Mouse (Mus musculus): ENCODE data around the gene Cnot10. TPM values are rescaled to one million over a fixed set of nuclear protein-coding genes. Genes with fewer than 3 reads are reported as not detected.

Gene Cnot10
- polyA plus RNA-seq, 1 experiment: 61.0 TPM

DNA sequence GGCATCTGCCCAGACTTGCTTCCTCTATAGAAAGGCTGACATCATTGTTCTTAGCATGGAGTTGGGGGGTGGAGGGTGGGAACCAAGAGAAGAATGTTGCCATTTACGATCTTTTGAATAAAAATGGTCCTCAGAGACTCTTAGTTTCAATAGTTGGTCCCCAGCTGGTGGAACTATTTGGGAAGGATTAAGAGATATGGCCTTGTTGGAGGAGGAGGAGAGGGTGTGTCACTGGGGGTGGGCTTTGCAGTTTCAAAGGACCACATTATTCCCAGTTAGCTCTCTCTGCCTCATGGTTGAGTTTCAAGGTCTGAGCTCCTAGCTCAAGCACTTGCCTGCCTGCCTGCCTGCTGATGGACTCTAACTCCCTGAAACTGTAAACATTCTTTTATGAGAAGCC is 32.0 kb upstream of the Cnot10 start:
- Histone ChIP-seq H3K9ac (ENCODE audit: low read depth, poor library complexity, severe bottlenecking) (no peak overlapping the region), H3K27ac (ENCODE audit: insufficient read depth, low read length) (peak overlapping the region; percentile 19; the same call in 1 of the 2 replicates), H3K27me3 (ENCODE audit: control insufficient read depth, insufficient read depth, low read length, poor library complexity, severe bottlenecking) (no peaks in the 10 kb centered on the region), H3K4me3 (ENCODE audit: low read depth, low read length) (no peak overlapping the region), H3K36me3 (ENCODE audit: control insufficient read depth, insufficient read depth, low read length, poor library complexity, severe bottlenecking) (no peaks in the 10 kb centered on the region), H3K4me1 (ENCODE audit: control insufficient read depth, insufficient read depth, low read length) (peaks cover 2% of the 10 kb centered on the region), H3K9me3 (replicated peaks; ENCODE audit: control insufficient read depth, insufficient read depth, low read length, poor library complexity, severe bottlenecking) (no peaks in the 10 kb centered on the region)
- TF ChIP-seq EP300 (IDR thresholded peaks at IDR 0.05; ENCODE audit: insufficient read depth, low read depth, low read length) (no peak), CTCF (IDR thresholded peaks at IDR 0.05; ENCODE audit: low read depth, low read length) (no peak), POLR2A (IDR thresholded peaks at IDR 0.05; ENCODE audit: insufficient read depth, low read length) (no peak)

DNA sequence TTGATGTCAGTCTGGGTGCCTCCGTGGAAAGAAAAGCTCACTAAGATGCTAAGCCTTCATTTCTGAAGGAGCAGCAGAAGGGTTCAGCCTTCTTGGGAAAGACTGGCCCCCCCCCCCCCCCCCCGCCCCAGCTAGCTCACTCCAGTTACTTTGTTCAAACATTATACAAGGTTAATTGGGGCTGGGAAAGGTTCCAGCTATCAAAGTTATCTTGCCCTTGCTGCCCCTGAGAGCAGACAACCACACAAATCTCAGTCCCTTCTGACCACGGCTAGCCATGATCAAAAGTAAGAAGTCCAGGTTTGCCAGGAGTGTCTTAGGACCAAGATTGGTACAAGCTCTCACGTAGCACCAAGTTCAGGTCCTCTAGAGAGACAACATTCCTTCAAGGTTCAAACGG is 29.0 kb upstream of the Cnot10 start:
- H3K36me3 ChIP-seq (ENCODE audit: control insufficient read depth, insufficient read depth, low read length, poor library complexity, severe bottlenecking): no peaks in the 10 kb centered on the region
- H3K27me3 ChIP-seq (ENCODE audit: control insufficient read depth, insufficient read depth, low read length, poor library complexity, severe bottlenecking): no peaks in the 10 kb centered on the region
- TF ChIP-seq EP300 (IDR thresholded peaks at IDR 0.05; ENCODE audit: insufficient read depth, low read depth, low read length) (no peak), CTCF (IDR thresholded peaks at IDR 0.05; ENCODE audit: low read depth, low read length) (no peak), POLR2A (IDR thresholded peaks at IDR 0.05; ENCODE audit: insufficient read depth, low read length) (no peak)
- no peak overlapping the region for H3K27ac ChIP-seq (ENCODE audit: insufficient read depth, low read length)
- peaks cover 2% of the 10 kb centered on the region for H3K4me1 ChIP-seq (ENCODE audit: control insufficient read depth, insufficient read depth, low read length)
- H3K9ac ChIP-seq (ENCODE audit: low read depth, poor library complexity, severe bottlenecking): no peak overlapping the region
- no peaks in the 10 kb centered on the region for H3K9me3 ChIP-seq (replicated peaks; ENCODE audit: control insufficient read depth, insufficient read depth, low read length, poor library complexity, severe bottlenecking)
- H3K4me3 ChIP-seq (ENCODE audit: low read depth, low read length): no peak overlapping the region

- Histone ChIP-seq H3K4me1 (ENCODE audit: control insufficient read depth, insufficient read depth, low read length) (no peaks in the 10 kb centered on the region), H3K36me3 (ENCODE audit: control insufficient read depth, insufficient read depth, low read length, poor library complexity, severe bottlenecking) (no peaks in the 10 kb centered on the region), H3K27ac (ENCODE audit: insufficient read depth, low read length) (no peak overlapping the region), H3K27me3 (ENCODE audit: control insufficient read depth, insufficient read depth, low read length, poor library complexity, severe bottlenecking) (no peaks in the 10 kb centered on the region), H3K9ac (ENCODE audit: low read depth, poor library complexity, severe bottlenecking) (no peak overlapping the region), H3K9me3 (replicated peaks; ENCODE audit: control insufficient read depth, insufficient read depth, low read length, poor library complexity, severe bottlenecking) (no peaks in the 10 kb centered on the region), H3K4me3 (ENCODE audit: low read depth, low read length) (no peak overlapping the region)
- no peak for TF ChIP-seq CTCF (IDR thresholded peaks at IDR 0.05; ENCODE audit: low read depth, low read length)
- TF ChIP-seq EP300 (IDR thresholded peaks at IDR 0.05; ENCODE audit: insufficient read depth, low read depth, low read length): no peak
- no peak for TF ChIP-seq POLR2A (IDR thresholded peaks at IDR 0.05; ENCODE audit: insufficient read depth, low read length)
Observed at GRCm38 (mm10) chr9:114668047-114668446, 28.1 kb upstream of the Cnot10 start.

DNA sequence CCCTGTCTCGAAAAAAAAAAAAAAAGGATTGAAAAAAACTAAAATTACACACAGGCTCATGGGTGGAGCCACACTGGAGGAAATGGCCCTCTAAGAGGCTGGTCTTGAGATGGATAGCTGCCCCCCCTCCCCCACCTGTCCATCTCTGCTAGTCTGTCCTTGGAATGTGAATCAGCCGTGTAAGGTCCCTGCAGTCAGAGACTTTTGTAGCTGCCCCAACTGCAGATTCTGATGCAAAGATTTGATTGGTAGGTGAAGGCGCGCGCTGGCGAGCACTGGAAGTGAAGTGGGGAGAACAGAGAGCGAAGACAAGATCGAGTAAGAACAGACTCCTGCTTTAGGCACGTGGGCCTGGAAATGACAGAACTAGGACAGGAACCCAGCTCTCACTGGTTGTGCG is 26.9 kb upstream of the Cnot10 start:
- TF ChIP-seq CTCF (IDR thresholded peaks at IDR 0.05; ENCODE audit: low read depth, low read length) (no peak), EP300 (IDR thresholded peaks at IDR 0.05; ENCODE audit: insufficient read depth, low read depth, low read length) (no peak), POLR2A (IDR thresholded peaks at IDR 0.05; ENCODE audit: insufficient read depth, low read length) (no peak)
- Histone ChIP-seq H3K9ac (ENCODE audit: low read depth, poor library complexity, severe bottlenecking) (no peak overlapping the region), H3K36me3 (ENCODE audit: control insufficient read depth, insufficient read depth, low read length, poor library complexity, severe bottlenecking) (no peaks in the 10 kb centered on the region), H3K9me3 (replicated peaks; ENCODE audit: control insufficient read depth, insufficient read depth, low read length, poor library complexity, severe bottlenecking) (no peaks in the 10 kb centered on the region), H3K27me3 (ENCODE audit: control insufficient read depth, insufficient read depth, low read length, poor library complexity, severe bottlenecking) (no peaks in the 10 kb centered on the region), H3K4me3 (ENCODE audit: low read depth, low read length) (no peak overlapping the region), H3K4me1 (ENCODE audit: control insufficient read depth, insufficient read depth, low read length) (peaks cover 2% of the 10 kb centered on the region), H3K27ac (ENCODE audit: insufficient read depth, low read length) (no peak overlapping the region)

- peak overlapping the region; percentile 17 for H3K9ac ChIP-seq (ENCODE audit: low read depth, poor library complexity, severe bottlenecking)
- peak overlapping the region; percentile 70 for H3K4me3 ChIP-seq (ENCODE audit: low read depth, low read length)
- H3K36me3 ChIP-seq (ENCODE audit: control insufficient read depth, insufficient read depth, low read length, poor library complexity, severe bottlenecking): no peaks in the 10 kb centered on the region
- H3K4me1 ChIP-seq (ENCODE audit: control insufficient read depth, insufficient read depth, low read length): peaks cover 2% of the 10 kb centered on the region
- H3K9me3 ChIP-seq (replicated peaks; ENCODE audit: control insufficient read depth, insufficient read depth, low read length, poor library complexity, severe bottlenecking): no peaks in the 10 kb centered on the region
- TF ChIP-seq EP300 (IDR thresholded peaks at IDR 0.05; ENCODE audit: insufficient read depth, low read depth, low read length) (no peak), POLR2A (IDR thresholded peaks at IDR 0.05; ENCODE audit: insufficient read depth, low read length) (peak; percentile 96), CTCF (IDR thresholded peaks at IDR 0.05; ENCODE audit: low read depth, low read length) (no peak)
- no peaks in the 10 kb centered on the region for H3K27me3 ChIP-seq (ENCODE audit: control insufficient read depth, insufficient read depth, low read length, poor library complexity, severe bottlenecking)
- peak overlapping the region; percentile 20; the same call in 1 of the 2 replicates for H3K27ac ChIP-seq (ENCODE audit: insufficient read depth, low read length)
Observed at GRCm38 (mm10) chr9:114663782-114664181, 23.8 kb upstream of the Cnot10 start.

- Histone ChIP-seq H3K4me1 (ENCODE audit: control insufficient read depth, insufficient read depth, low read length) (peaks cover 2% of the 10 kb centered on the region), H3K27ac (ENCODE audit: insufficient read depth, low read length) (no peak overlapping the region), H3K9ac (ENCODE audit: low read depth, poor library complexity, severe bottlenecking) (no peak overlapping the region), H3K9me3 (replicated peaks; ENCODE audit: control insufficient read depth, insufficient read depth, low read length, poor library complexity, severe bottlenecking) (no peaks in the 10 kb centered on the region), H3K36me3 (ENCODE audit: control insufficient read depth, insufficient read depth, low read length, poor library complexity, severe bottlenecking) (no peaks in the 10 kb centered on the region), H3K4me3 (ENCODE audit: low read depth, low read length) (no peak overlapping the region), H3K27me3 (ENCODE audit: control insufficient read depth, insufficient read depth, low read length, poor library complexity, severe bottlenecking) (no peaks in the 10 kb centered on the region)
- TF ChIP-seq CTCF (IDR thresholded peaks at IDR 0.05; ENCODE audit: low read depth, low read length) (no peak), EP300 (IDR thresholded peaks at IDR 0.05; ENCODE audit: insufficient read depth, low read depth, low read length) (no peak), POLR2A (IDR thresholded peaks at IDR 0.05; ENCODE audit: insufficient read depth, low read length) (no peak)
Observed at GRCm38 (mm10) chr9:114661991-114662390, 22.0 kb upstream of the Cnot10 start.

Measured in ES-Bruce4 (cell line).